Mouse (Mus musculus) midbrain, embryonic 12.5 days (tissue): Measurements from ENCODE around the gene Fa2h. TPM values are rescaled to one million over a fixed set of nuclear protein-coding genes. Genes with fewer than 3 reads are reported as not detected.
A peak's percentile ranks its signal among the peaks of the same experiment; 100 is the strongest.
"Not testable (repeated sequence)": the region's sequence is repeated elsewhere in the genome, so short reads cannot be mapped to it uniquely, and the experiment has no call there.

ENCODE experiments used
- ATAC-seq: fragments of 200-750 bp; cut with Nextera tagmentation; 2 replicates; pipeline ENCODE4 v1.8.0; 2017; ENCODE audit warnings: low read depth, moderate TSS enrichment, moderate library complexity; ENCODE audit not compliant: low FRiP score
- H3K27ac ChIP-seq: fragments of 300-500 bp; sonication (generic); replicated peaks from 2 replicates; pipeline ENCODE4 v1.5.1; 2016; ENCODE audit warnings: mild to moderate bottlenecking
- H3K27me3 ChIP-seq: fragments of 300-500 bp; sonication (generic); 2 replicates; pipeline ENCODE4 v1.6.1; 2016; ENCODE audit warnings: mild to moderate bottlenecking
- H3K36me3 ChIP-seq: fragments of 300-500 bp; sonication (generic); 2 replicates; pipeline ENCODE4 v1.6.1; 2016
- H3K4me1 ChIP-seq: fragments of 300-500 bp; sonication (generic); 2 replicates; pipeline ENCODE4 v1.6.1; 2016
- H3K4me2 ChIP-seq: fragments of 300-500 bp; sonication (generic); replicated peaks from 2 replicates; pipeline ENCODE4 v1.6.1; 2016; ENCODE audit warnings: mild to moderate bottlenecking, moderate library complexity
- H3K4me3 ChIP-seq: fragments of 300-500 bp; sonication (generic); 2 replicates; pipeline ENCODE4 v1.5.1; 2016; ENCODE audit warnings: mild to moderate bottlenecking
- H3K9ac ChIP-seq: fragments of 300-500 bp; sonication (generic); replicated peaks from 2 replicates; pipeline ENCODE4 v1.6.1; 2016; ENCODE audit warnings: mild to moderate bottlenecking, moderate library complexity
- H3K9me3 ChIP-seq: fragments of 300-500 bp; sonication (generic); 2 replicates; pipeline ENCODE4 v1.6.1; 2016; ENCODE audit warnings: mild to moderate bottlenecking
- WGBS: fragments of 180-500 bp; shearing (Covaris S2); methylation state at CpG from one replicate; pipeline ENCODE4 v1.1.7; 2016; 5-methylcytosine and 5-hydroxymethylcytosine counted together
- polyA plus RNA-seq: library from polyadenylated mRNA; unstranded; fragments of >200 nt; fragmentation: Nextera tagmentation; extraction: Ambion mirVana; gene quantifications from 2 replicates; pipeline ENCODE4 v1.2.1, GENCODE M21; 2016

Fa2h gene
- polyA plus RNA-seq, 1 experiment from 2014 or later, result 0.18 TPM

GRCm38 (mm10) chr8:111312758-111313162 lies 80.9 kb downstream of the Fa2h start:
- no peak for ATAC-seq
- H3K4me3 ChIP-seq, result no peak overlapping the region
- H3K4me1 ChIP-seq, result no peaks in the 10 kb centered on the region
- no peak overlapping the region for H3K4me2 ChIP-seq
- no peak overlapping the region for H3K27ac ChIP-seq
- H3K9me3 ChIP-seq, result no peaks in the 10 kb centered on the region
- H3K27me3 ChIP-seq, result no peaks in the 10 kb centered on the region
- no peak overlapping the region for H3K9ac ChIP-seq
- no peaks in the 10 kb centered on the region for H3K36me3 ChIP-seq
- 83% methylated on average over 3 of the region's 3 CpGs for WGBS

GRCm38 (mm10) chr8:111310006-111310405 lies 83.6 kb downstream of the Fa2h start:
- 93% methylated on average over 15 of the region's 15 CpGs for WGBS
- ATAC-seq, result not testable (repeated sequence)

DNA sequence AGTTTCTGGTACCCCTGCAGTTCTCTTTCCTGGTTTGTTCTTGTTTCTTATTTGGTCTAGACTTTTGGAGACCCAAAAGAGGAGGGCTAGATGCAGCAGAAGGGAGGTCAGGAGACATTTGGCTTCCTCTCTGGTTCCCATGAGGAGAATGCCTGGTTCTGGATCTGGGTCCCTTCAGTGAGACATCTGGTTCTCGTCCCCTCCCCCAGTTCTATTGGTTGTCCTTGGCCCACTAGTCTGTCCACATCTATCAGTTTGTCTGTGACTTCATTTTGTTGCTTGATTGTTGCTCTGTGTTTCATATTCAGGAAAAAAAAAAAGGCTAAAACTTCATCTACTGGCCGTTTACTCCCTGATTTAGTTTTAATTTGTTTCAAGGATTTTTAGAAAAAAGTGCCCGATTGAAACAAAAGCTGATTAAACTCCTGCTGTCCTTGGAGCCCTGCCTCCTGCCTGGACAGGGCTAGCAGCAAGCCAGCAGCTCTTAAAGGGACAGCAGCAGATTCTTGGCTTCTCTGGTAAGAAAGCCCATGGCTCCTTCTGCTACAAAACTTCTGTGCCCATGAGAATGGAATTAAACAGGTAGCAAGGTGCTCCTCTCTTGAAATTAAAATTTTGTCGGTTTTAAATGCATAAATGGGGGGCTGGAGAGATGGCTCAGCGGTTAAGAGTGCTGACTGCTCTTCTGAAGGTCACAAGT lies 88.4 kb downstream of the Fa2h start:
- Histone ChIP-seq H3K4me1 (no peaks in the 10 kb centered on the region), H3K4me3 (no peak overlapping the region), H3K27ac (no peak overlapping the region), H3K9ac (no peak overlapping the region), H3K4me2 (no peak overlapping the region), H3K9me3 (no peaks in the 10 kb centered on the region), H3K36me3 (no peaks in the 10 kb centered on the region), H3K27me3 (no peaks in the 10 kb centered on the region)
- 26% methylated on average over 5 of the region's 5 CpGs for WGBS
- ATAC-seq, result no peak

More at GRCm38 (mm10) chr8:111310006-111310405, 83.6 kb downstream of the Fa2h start:
- H3K9ac ChIP-seq, H3K4me1 ChIP-seq, H3K36me3 ChIP-seq, H3K9me3 ChIP-seq, H3K27me3 ChIP-seq, H3K4me3 ChIP-seq, H3K27ac ChIP-seq, H3K4me2 ChIP-seq: not testable (repeated sequence)

- H3K4me3 ChIP-seq, result no peak overlapping the region
- H3K4me1 ChIP-seq, result no peaks in the 10 kb centered on the region
- no peak for ATAC-seq
- H3K27ac ChIP-seq, result no peak overlapping the region
- no peaks in the 10 kb centered on the region for H3K9me3 ChIP-seq
- 91% methylated on average over 3 of the region's 3 CpGs for WGBS
- H3K9ac ChIP-seq, result no peak overlapping the region
- no peaks in the 10 kb centered on the region for H3K36me3 ChIP-seq
- no peak overlapping the region for H3K4me2 ChIP-seq
- no peaks in the 10 kb centered on the region for H3K27me3 ChIP-seq
These were observed 89.3 kb downstream of the Fa2h start for GRCm38 (mm10) chr8:111304359-111304758.

DNA sequence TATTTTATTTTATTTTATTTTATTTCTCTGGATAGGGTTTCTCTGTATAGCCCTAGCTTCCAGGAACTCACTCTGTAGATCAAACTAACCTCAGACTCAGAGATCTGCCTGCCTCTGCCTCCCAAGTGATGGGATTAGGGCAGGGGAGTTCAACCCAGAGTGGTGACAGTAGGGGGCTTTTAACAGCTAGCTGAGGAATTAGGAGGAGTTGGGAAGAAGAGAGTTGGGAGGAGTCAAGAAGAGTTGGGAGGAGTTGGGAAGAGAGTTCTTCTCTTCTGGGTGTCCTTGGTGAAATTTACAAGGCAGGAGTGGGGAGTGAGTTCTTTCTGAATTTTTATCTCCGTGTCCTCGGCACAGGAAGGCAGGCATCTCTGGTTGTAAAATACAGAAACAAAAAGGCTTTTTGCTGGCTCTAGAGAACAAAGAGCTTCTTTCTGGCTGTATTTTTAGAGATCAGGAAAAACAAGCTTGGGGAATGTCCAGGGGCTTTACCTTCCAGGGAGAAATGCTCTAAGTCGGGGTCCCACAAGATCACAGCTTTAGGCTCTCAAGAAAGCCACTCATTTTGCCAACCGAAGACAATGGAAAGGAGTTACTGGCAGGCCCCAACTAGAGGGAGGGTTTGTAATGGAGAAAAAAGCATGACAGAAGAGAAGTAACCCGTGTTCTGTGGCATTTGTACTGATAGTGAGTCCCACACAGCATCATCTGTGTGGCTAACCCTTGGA lies 90.4 kb downstream of the Fa2h start:
- not testable (repeated sequence) for H3K9me3 ChIP-seq, H3K27me3 ChIP-seq, H3K4me1 ChIP-seq, H3K9ac ChIP-seq, ATAC-seq, H3K27ac ChIP-seq, H3K4me2 ChIP-seq, H3K4me3 ChIP-seq, H3K36me3 ChIP-seq
- WGBS, result 86% methylated on average over 5 of the region's 5 CpGs

GRCm38 (mm10) chr8:111300597-111301546 lies 92.8 kb downstream of the Fa2h start:
- no peak for ATAC-seq
- Histone ChIP-seq H3K36me3 (peaks cover 9% of the 10 kb centered on the region; the same call in 1 of the 2 replicates), H3K4me3 (peak overlapping the region; percentile 92), H3K9me3 (no peaks in the 10 kb centered on the region), H3K4me2 (peak overlapping the region; percentile 33), H3K27me3 (no peaks in the 10 kb centered on the region), H3K9ac (no peak overlapping the region), H3K4me1 (peaks cover 10% of the 10 kb centered on the region), H3K27ac (peak overlapping the region; percentile 58)
- 66% methylated on average over 11 of the region's 11 CpGs for WGBS

GRCm38 (mm10) chr8:111299821-111300568 lies 93.6 kb downstream of the Fa2h start, which contains the start of gene Rfwd3:
Rfwd3 (minus strand) TSS chr8:111300222.
- Histone ChIP-seq H3K4me2 (peak within 1 kb of the TSS; percentile 65), H3K9me3 (no peaks in the 10 kb centered on the region), H3K36me3 (peaks cover 15% of the 10 kb centered on the region; the same call in 1 of the 2 replicates), H3K27ac (peak within 1 kb of the TSS; percentile 84), H3K4me3 (peak within 1 kb of the TSS; percentile 92), H3K27me3 (no peaks in the 10 kb centered on the region), H3K9ac (peak within 1 kb of the TSS; percentile 91), H3K4me1 (peaks cover 10% of the 10 kb centered on the region)
- WGBS, result under 1% methylated on average over 63 of the region's 67 CpGs
- peak; percentile 99 for ATAC-seq

DNA sequence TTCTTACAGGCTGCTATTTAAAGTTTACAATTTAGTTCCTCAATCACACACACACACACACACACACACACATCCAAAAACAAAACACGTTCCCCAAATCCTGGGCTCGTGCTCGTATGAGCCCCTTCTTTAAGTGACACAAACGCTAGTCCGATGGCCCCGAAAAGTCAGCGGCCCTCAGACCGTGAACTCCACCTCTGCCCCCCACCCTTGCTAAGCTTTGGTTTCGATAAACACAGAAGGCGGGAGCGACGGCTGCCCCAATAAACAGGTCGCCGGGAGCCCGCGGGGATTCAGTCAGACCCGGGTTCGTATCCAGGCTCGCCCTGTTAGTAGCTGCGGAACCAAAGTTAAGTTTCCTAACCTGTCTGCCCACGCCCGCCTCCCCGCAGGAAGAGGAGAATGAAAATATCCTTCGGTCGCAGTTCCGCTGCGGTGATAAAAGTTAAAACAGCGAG lies 94.2 kb downstream of the Fa2h start:
- no peaks in the 10 kb centered on the region for H3K9me3 ChIP-seq
- peak overlapping the region; percentile 91 for H3K9ac ChIP-seq
- no peak for ATAC-seq
- under 1% methylated on average over 28 of the region's 28 CpGs for WGBS
- H3K27me3 ChIP-seq, result no peaks in the 10 kb centered on the region
- peak overlapping the region; percentile 84; the same call in 1 of the 2 replicates for H3K27ac ChIP-seq
- H3K4me3 ChIP-seq, result peak overlapping the region; percentile 92
- H3K4me1 ChIP-seq, result peaks cover 10% of the 10 kb centered on the region
- peak overlapping the region; percentile 65 for H3K4me2 ChIP-seq
- H3K36me3 ChIP-seq, result peaks cover 19% of the 10 kb centered on the region

DNA sequence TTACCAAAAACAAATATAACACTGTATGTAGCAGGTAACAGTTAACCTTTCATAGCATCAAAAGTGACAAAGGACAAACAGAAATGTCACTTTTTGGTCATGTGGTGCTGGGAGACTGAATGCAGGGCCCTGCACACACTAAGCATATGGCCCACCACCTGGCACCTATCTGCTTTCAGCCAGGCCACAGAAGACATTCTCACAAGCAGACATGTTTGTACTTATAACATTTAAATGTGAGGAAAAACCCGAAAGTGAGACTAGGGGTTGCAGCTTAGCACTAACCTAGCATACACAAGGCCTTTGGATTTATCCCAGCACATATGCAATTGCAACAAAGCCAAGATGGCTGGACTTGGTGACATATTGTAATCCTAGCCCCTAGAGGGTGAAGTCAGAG lies 95.6 kb downstream of the Fa2h start:
- Histone ChIP-seq H3K4me1 (peaks cover 10% of the 10 kb centered on the region), H3K9me3 (no peaks in the 10 kb centered on the region), H3K4me2 (peak overlapping the region; percentile 65), H3K9ac (no peak overlapping the region), H3K4me3 (0 out of 2 replicates have a peak overlapping the region, but pooled peaks have one; percentile 3), H3K27ac (no peak overlapping the region), H3K36me3 (peaks cover 33% of the 10 kb centered on the region), H3K27me3 (no peaks in the 10 kb centered on the region)
- 92% methylated on average over 1 of the region's 1 CpGs for WGBS
- no peak for ATAC-seq
